Mouse (Mus musculus) urinary bladder, postnatal 14 days (tissue): ENCODE results near the gene Pls1.

Experiments
- DNase-seq: peaks from one replicate; pipeline ENCODE4 v3.0.0; 2021; ENCODE audit warnings: low spot score

Pls1 gene

GRCm38 (mm10) chr9:95844825-95845460, at the start of gene Pls1:
Gene Pls1, minus strand, starts transcription at chr9:95845311.
- peak; percentile 87 for DNase-seq

GRCm38 (mm10) chr9:95882751-95883150, 37.6 kb upstream of the Pls1 start:
- DNase-seq: no peak

GRCm38 (mm10) chr9:95878246-95878645, 33.1 kb upstream of the Pls1 start:
- DNase-seq: no peak

- DNase-seq: peak; percentile 28
These were observed 13.0 kb upstream of the Pls1 start for GRCm38 (mm10) chr9:95858027-95858570.

GRCm38 (mm10) chr9:95857414-95858026, 12.4 kb upstream of the Pls1 start, which contains the start of gene Atr:
Gene Atr, plus strand, starts transcription at chr9:95857597.
- peak; percentile 95 for DNase-seq

GRCm38 (mm10) chr9:95856004-95856403, 10.9 kb upstream of the Pls1 start:
- no peak for DNase-seq

- no peak for DNase-seq
These were observed 9.8 kb upstream of the Pls1 start for GRCm38 (mm10) chr9:95854891-95855290.

GRCm38 (mm10) chr9:95852896-95853295, 7.8 kb upstream of the Pls1 start:
- DNase-seq: peak; percentile 79

GRCm38 (mm10) chr9:95851671-95852070, 6.6 kb upstream of the Pls1 start:
- no peak for DNase-seq

- no peak for DNase-seq
These were observed 600 bp upstream of the Pls1 start for GRCm38 (mm10) chr9:95845711-95846110.

- DNase-seq: no peak
These were observed 5.7 kb downstream of the Pls1 start for GRCm38 (mm10) chr9:95839424-95839823.

- no peak for DNase-seq
These were observed 9.4 kb downstream of the Pls1 start for GRCm38 (mm10) chr9:95835741-95836140.

- DNase-seq: no peak
These were observed 10.3 kb downstream of the Pls1 start for GRCm38 (mm10) chr9:95834799-95835198.

GRCm38 (mm10) chr9:95832758-95833157, 12.4 kb downstream of the Pls1 start:
- no peak for DNase-seq

GRCm38 (mm10) chr9:95827565-95827964, 17.5 kb downstream of the Pls1 start:
- DNase-seq: no peak

GRCm38 (mm10) chr9:95822531-95822930, 22.6 kb downstream of the Pls1 start:
- no peak for DNase-seq

- DNase-seq: no peak
These were observed 29.4 kb downstream of the Pls1 start for GRCm38 (mm10) chr9:95815706-95816105.

- peak; percentile 49 for DNase-seq
These were observed 30.0 kb downstream of the Pls1 start for GRCm38 (mm10) chr9:95815015-95815673.

- no peak for DNase-seq
These were observed 31.2 kb downstream of the Pls1 start for GRCm38 (mm10) chr9:95813721-95814531.

- DNase-seq: no peak
These were observed 33.3 kb downstream of the Pls1 start for GRCm38 (mm10) chr9:95811817-95812216.

GRCm38 (mm10) chr9:95809596-95809995, 35.5 kb downstream of the Pls1 start:
- no peak for DNase-seq

- DNase-seq: no peak
These were observed 39.7 kb downstream of the Pls1 start for GRCm38 (mm10) chr9:95805449-95805848.
